Mouse (Mus musculus): ENCODE measurements at regions not wholly inside any gene's neighbourhood (a gene's known extent, or its start where the extent isn't known, plus 50 kb on each side); places are given as distances from the start of the nearest gene placed in this dataset.

DNA sequence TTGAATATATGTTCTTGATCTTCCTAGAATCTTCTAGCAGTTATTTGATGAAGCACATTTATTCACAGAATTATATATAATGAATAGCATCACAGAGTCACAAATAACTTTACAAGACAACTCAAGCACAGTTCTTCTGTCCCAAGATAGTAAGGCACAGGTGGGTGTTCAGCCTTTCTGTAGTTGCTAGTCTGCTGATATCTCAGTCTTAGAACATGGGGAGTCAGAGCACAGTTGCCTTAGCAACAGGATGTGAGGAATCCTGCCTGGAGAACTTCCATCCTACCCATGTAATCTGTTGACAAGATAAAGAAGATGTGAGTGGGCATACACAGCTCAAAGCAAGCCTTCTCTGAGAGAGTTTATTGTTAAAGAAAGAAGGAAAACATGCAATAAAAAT lies 248.2 kb downstream of the Aasdhppt start:
- TF ChIP-seq CTCF (IDR thresholded peaks at IDR 0.05; ENCODE audit: low read depth) (no peak), EP300 (IDR thresholded peaks at IDR 0.05; ENCODE audit: low read depth) (no peak)
